Mouse (Mus musculus): ENCODE measurements around the gene Pim3.

GRCm38 (mm10) chr15:88815196-88815700, 46.7 kb upstream of the Pim3 start:
- TF ChIP-seq POLR2A (IDR thresholded peaks at IDR 0.05; ENCODE audit: borderline replicate concordance, insufficient read depth, low read length) (no peak), CTCF (IDR thresholded peaks at IDR 0.05; ENCODE audit: borderline replicate concordance, insufficient read depth, low read depth, low read length) (no peak)

All from cerebellum, adult 2 months (tissue).